Mouse (Mus musculus) heart, embryonic 11.5 days (tissue): ENCODE data around the gene Disc1. TPM values are rescaled to one million over a fixed set of nuclear protein-coding genes. Genes with fewer than 3 reads are reported as not detected.

Source experiments
- ATAC-seq: fragments of 200-750 bp; cut with Nextera tagmentation; replicated peaks from 2 replicates; pipeline ENCODE4 v1.8.0; 2017; ENCODE audit warnings: moderate library complexity; ENCODE audit not compliant: insufficient number of reproducible peaks, low FRiP score, low TSS enrichment
- H3K27ac ChIP-seq: fragments of 300-500 bp; sonication (generic); 2 replicates; pipeline ENCODE4 v1.5.1; 2014; ENCODE audit warnings: mild to moderate bottlenecking, low read depth, low read length
- H3K27me3 ChIP-seq: fragments of 300-500 bp; sonication (generic); 2 replicates; pipeline ENCODE4 v1.6.1; 2014; ENCODE audit warnings: mild to moderate bottlenecking, low read length, mixed read lengths; ENCODE audit not compliant: control insufficient read depth, insufficient read depth
- H3K36me3 ChIP-seq: fragments of 300-500 bp; sonication (generic); 2 replicates; pipeline ENCODE4 v1.6.1; 2014; ENCODE audit warnings: mild to moderate bottlenecking, low read length, moderate library complexity, mixed read lengths; ENCODE audit not compliant: control insufficient read depth, insufficient read depth
- H3K4me1 ChIP-seq: fragments of 300-500 bp; sonication (generic); 2 replicates; pipeline ENCODE4 v1.6.1; 2014; ENCODE audit warnings: low read length; ENCODE audit not compliant: control insufficient read depth, insufficient read depth
- H3K4me2 ChIP-seq: fragments of 300-500 bp; sonication (generic); 2 replicates; pipeline ENCODE4 v1.6.1; 2014; ENCODE audit warnings: mild to moderate bottlenecking, moderate library complexity
- H3K4me3 ChIP-seq: fragments of 300-500 bp; sonication (generic); 2 replicates; pipeline ENCODE4 v1.5.1; 2014; ENCODE audit warnings: low read depth, low read length
- H3K9ac ChIP-seq: fragments of 300-500 bp; sonication (generic); 2 replicates; pipeline ENCODE4 v1.6.1; 2014; ENCODE audit warnings: mild to moderate bottlenecking, low read depth, low read length, moderate library complexity
- H3K9me3 ChIP-seq: fragments of 300-500 bp; sonication (generic); replicated peaks from 2 replicates; pipeline ENCODE4 v1.6.1; 2016; ENCODE audit warnings: low read length; ENCODE audit not compliant: control insufficient read depth
- WGBS: fragments of 180-500 bp; shearing (Covaris S2); extraction: QIAGEN DNeasy Blood & Tissue Kit; methylation state at CpG from one replicate; pipeline ENCODE4 v1.1.7; 2014; ENCODE audit not compliant: insufficient replicate concordance; 5-methylcytosine and 5-hydroxymethylcytosine counted together
- microRNA-seq: library from miRNA; unstranded; fragments of <30 nt; microRNA quantifications from one replicate; pipeline ENCODE4, GENCODE M21; 2016; ENCODE audit warnings: borderline number of aligned reads
- polyA plus RNA-seq: library from polyadenylated mRNA; unstranded; fragments of >200 nt; fragmentation: Nextera tagmentation; extraction: Ambion mirVana; gene quantifications from 2 replicates; pipeline ENCODE4 v1.2.1, GENCODE M21; 2014

Disc1 gene
- polyA plus RNA-seq, 1 experiment from 2014 or later, result 1.8 TPM

GRCm38 (mm10) chr8:125299248-125299647 is 245.3 kb downstream of the Disc1 start:
- H3K36me3 ChIP-seq, result no peaks in the 10 kb centered on the region

DNA sequence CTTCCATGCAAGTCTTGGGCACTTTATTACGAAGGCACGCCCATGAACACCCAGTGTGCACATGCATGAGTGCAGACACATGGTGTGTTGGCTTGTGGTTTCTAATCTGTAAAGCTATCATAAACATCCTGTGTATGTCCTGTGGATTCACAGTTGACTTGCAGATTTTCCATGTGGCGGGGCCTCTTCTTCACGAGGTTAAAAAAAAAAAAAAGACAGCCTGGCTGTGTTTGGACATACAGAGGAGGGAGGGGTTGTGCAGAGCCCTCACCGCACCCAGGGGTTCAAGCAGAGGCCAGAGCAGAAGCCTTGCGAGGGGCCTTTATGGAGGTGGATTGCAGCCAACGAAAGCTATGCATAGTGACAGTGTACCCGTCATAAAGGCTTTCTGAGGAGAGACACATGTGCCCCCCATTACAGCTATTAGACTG is 248.0 kb downstream of the Disc1 start:
- 64% methylated on average over 8 of the region's 8 CpGs for WGBS

More at GRCm38 (mm10) chr8:125299248-125299647, 245.3 kb downstream of the Disc1 start:
- no peak for ATAC-seq
- WGBS, result 43% methylated on average over 4 of the region's 4 CpGs
- H3K27ac ChIP-seq, result no peak overlapping the region
- H3K4me3 ChIP-seq, result no peak overlapping the region
- H3K9me3 ChIP-seq, result no peaks in the 10 kb centered on the region
- H3K9ac ChIP-seq, result no peak overlapping the region
- H3K4me1 ChIP-seq, result peaks cover 7% of the 10 kb centered on the region
- no peaks in the 10 kb centered on the region for H3K27me3 ChIP-seq
- H3K4me2 ChIP-seq, result no peak overlapping the region

GRCm38 (mm10) chr8:125306665-125307064 is 252.7 kb downstream of the Disc1 start:
- no peak for ATAC-seq
- WGBS, result 88% methylated on average over 10 of the region's 10 CpGs

More for the DNA sequence above, 248.0 kb downstream of the Disc1 start:
- Histone ChIP-seq H3K4me1 (peaks cover 5% of the 10 kb centered on the region; the same call in 1 of the 2 replicates), H3K27me3 (no peaks in the 10 kb centered on the region), H3K36me3 (no peaks in the 10 kb centered on the region), H3K27ac (no peak overlapping the region), H3K4me3 (no peak overlapping the region), H3K9me3 (no peaks in the 10 kb centered on the region), H3K4me2 (no peak overlapping the region), H3K9ac (no peak overlapping the region)
- ATAC-seq, result no peak

DNA sequence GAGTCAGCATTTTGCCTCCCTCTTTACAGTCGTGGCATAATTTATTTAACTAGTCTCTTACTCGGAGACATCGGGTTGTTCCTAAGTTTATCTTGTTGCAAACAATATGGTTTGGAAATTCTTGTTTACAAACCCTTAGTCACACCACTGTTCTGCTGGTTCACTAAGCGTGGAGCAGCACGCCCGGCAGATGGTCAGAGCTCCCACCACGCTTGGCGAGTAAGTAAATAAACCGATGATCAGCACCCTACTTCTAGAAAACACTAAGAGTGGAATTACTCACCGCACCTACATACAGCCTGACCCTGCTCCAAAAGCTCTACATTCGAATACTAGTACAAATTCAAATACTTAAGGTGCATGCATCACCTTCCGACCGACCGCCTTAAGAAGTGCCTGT is 256.0 kb downstream of the Disc1 start:
- no peak for ATAC-seq
- 81% methylated on average over 14 of the region's 14 CpGs for WGBS
- Histone ChIP-seq H3K9ac (no peak overlapping the region), H3K27ac (no peak overlapping the region), H3K4me3 (no peak overlapping the region), H3K27me3 (no peaks in the 10 kb centered on the region), H3K36me3 (no peaks in the 10 kb centered on the region), H3K4me1 (peaks cover 13% of the 10 kb centered on the region), H3K4me2 (no peak overlapping the region), H3K9me3 (no peaks in the 10 kb centered on the region)

More at GRCm38 (mm10) chr8:125306665-125307064, 252.7 kb downstream of the Disc1 start:
- Histone ChIP-seq H3K36me3 (no peaks in the 10 kb centered on the region), H3K4me2 (no peak overlapping the region), H3K4me3 (no peak overlapping the region), H3K4me1 (peaks cover 2% of the 10 kb centered on the region; the same call in 1 of the 2 replicates), H3K27me3 (no peaks in the 10 kb centered on the region), H3K27ac (no peak overlapping the region), H3K9ac (no peak overlapping the region), H3K9me3 (no peaks in the 10 kb centered on the region)

Small RNA genes within 50 kb of the gene (microRNA-seq; reads per million reads assigned to microRNA genes)
- not detected for gene Gm22197

Other genes with a start within 250 kb of the Disc1 start
- gene Gnpat, start 191.2 kb upstream of the Disc1 start, polyA plus RNA-seq, result 95.4 and 113 TPM in 2 replicates
- 47.9 and 49.7 TPM in 2 replicates for gene 2810004N23Rik, start 191.1 kb upstream of the Disc1 start, polyA plus RNA-seq
- gene Exoc8, start 156.5 kb upstream of the Disc1 start, polyA plus RNA-seq, result 5.4 and 5.9 TPM in 2 replicates
- gene Sprtn, start 156.3 kb upstream of the Disc1 start, polyA plus RNA-seq, result 7.1 and 8.6 TPM in 2 replicates
- 18.5 and 23.2 TPM in 2 replicates for gene Egln1, start 104.9 kb upstream of the Disc1 start, polyA plus RNA-seq
- gene Tsnax, start 41.2 kb upstream of the Disc1 start, polyA plus RNA-seq, result 90.9 and 101 TPM in 2 replicates